Mouse (Mus musculus): ENCODE results near the gene Snrpa.
A peak's percentile ranks its signal among the peaks of the same experiment; 100 is the strongest.

- TF ChIP-seq CTCF (IDR thresholded peaks at IDR 0.05; ENCODE audit: borderline replicate concordance, insufficient read depth, low read depth, low read length) (peak; percentile 54; the same call in 1 of the 2 replicates), POLR2A (IDR thresholded peaks at IDR 0.05; ENCODE audit: borderline replicate concordance, insufficient read depth, low read length) (no peak; the same call in 1 of the 2 replicates)
Observed at GRCm38 (mm10) chr7:27178324-27179216, 17.5 kb downstream of the Snrpa start, which contains the start of gene Rab4b.
